Mouse (Mus musculus) E14TG2a.4 (cell line): ENCODE results near the gene Sbf2.

Source experiments
- CTCF ChIP-seq: conservative IDR thresholded peaks from 2 replicates; pipeline ENCODE4 v1.5.1; 2014; ENCODE audit warnings: low read length
- NANOG ChIP-seq: IDR thresholded peaks from 2 replicates; pipeline ENCODE4 v1.6.1; 2014; ENCODE audit warnings: borderline replicate concordance, low read length, mixed read lengths
- POU5F1 ChIP-seq: IDR thresholded peaks from 2 replicates; pipeline ENCODE4 v1.6.1; 2014; ENCODE audit warnings: low read length, borderline replicate concordance

- no peak for TF ChIP-seq CTCF
- TF ChIP-seq POU5F1 = no peak
- TF ChIP-seq NANOG = no peak
Observed at GRCm38 (mm10) chr7:110565815-110566549, 48.7 kb downstream of the Sbf2 start.
